In the genomic region with DNA sequence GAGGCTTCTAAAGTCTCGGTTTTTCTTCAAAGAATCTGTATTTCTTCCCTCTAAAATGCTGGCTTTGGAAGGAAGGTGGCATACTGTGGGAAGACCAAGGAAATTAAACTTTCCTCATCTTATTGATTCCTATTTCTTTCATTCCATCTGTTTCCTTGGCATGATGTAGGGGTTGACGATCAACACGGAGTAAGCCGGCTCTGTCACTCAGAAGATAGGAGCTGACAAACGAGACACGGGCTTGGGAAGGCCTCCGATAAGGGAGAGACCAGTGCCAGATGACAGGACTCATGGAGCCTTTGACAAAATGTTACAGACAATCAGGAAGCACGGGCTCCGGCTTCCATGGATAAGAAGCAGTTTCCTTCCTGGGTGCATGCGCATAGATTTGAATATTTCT, we compare ENCODE assay signal across 17 mouse cellular contexts.
"Had no signal": no experiment of that assay in that cellular context is flagged by ENCODE, and none has a peak within 500 bp of the region (broad histone marks: within the 10 kb centered on the region; RNA-seq: fewer than 3 reads in every experiment).

No protein-coding gene starts in this region.

- H3K27me3 ChIP-seq: limb, embryonic 13.5 days; liver, embryonic 12.5 days; liver, embryonic 15.5 days; lung, embryonic 15.5 days; stomach, embryonic 15.5 days had no signal

- DNase-seq: kidney, postnatal 25 days; layer of hippocampus, adult 9-11 months; liver; lung, adult 18-20 months; lung, postnatal 10 days; lung, postnatal 36 days; midbrain, embryonic 14.5 days; spleen, adult 18-20 months; thymus, postnatal 25 days had no signal

- H3K27ac ChIP-seq: layer of hippocampus, adult 2 months; limb, embryonic 10.5 days; limb, embryonic 13.5 days; liver, embryonic 12.5 days; liver, embryonic 15.5 days; lung, embryonic 15.5 days; stomach, embryonic 15.5 days had no signal

- H3K36me3 ChIP-seq: limb, embryonic 10.5 days; limb, embryonic 13.5 days; liver, embryonic 12.5 days; liver, embryonic 15.5 days; lung, embryonic 15.5 days; stomach, embryonic 15.5 days had no signal

- H3K4me2 ChIP-seq: limb, embryonic 13.5 days; liver, embryonic 12.5 days; liver, embryonic 15.5 days; lung, embryonic 15.5 days; midbrain, embryonic 11.5 days; stomach, embryonic 15.5 days had no signal

- H3K9me3 ChIP-seq: limb, embryonic 10.5 days; liver, embryonic 15.5 days; lung, embryonic 15.5 days; stomach, embryonic 15.5 days had no signal

- H3K9ac ChIP-seq: limb, embryonic 13.5 days; liver, embryonic 12.5 days; liver, embryonic 15.5 days; lung, embryonic 15.5 days; stomach, embryonic 15.5 days had no signal

- H3K4me1 ChIP-seq: limb, embryonic 10.5 days; limb, embryonic 13.5 days; liver, embryonic 12.5 days; liver, embryonic 15.5 days; lung, embryonic 15.5 days; stomach, embryonic 15.5 days had no signal

- H3K4me3 ChIP-seq: layer of hippocampus, adult 2 months; limb, embryonic 10.5 days; limb, embryonic 13.5 days; liver, embryonic 12.5 days; liver, embryonic 15.5 days; lung, embryonic 15.5 days; stomach, embryonic 15.5 days had no signal

- ATAC-seq: liver, embryonic 12.5 days had no signal
